Mouse (Mus musculus): Measurements from ENCODE around the gene Akt2. TPM values are rescaled to one million over a fixed set of nuclear protein-coding genes. Genes with fewer than 3 reads are reported as not detected.
A peak's percentile ranks its signal among the peaks of the same experiment; 100 is the strongest.

Gene Akt2
- polyA plus RNA-seq, 1 experiment from 2014 or later = 83.7 TPM

DNA sequence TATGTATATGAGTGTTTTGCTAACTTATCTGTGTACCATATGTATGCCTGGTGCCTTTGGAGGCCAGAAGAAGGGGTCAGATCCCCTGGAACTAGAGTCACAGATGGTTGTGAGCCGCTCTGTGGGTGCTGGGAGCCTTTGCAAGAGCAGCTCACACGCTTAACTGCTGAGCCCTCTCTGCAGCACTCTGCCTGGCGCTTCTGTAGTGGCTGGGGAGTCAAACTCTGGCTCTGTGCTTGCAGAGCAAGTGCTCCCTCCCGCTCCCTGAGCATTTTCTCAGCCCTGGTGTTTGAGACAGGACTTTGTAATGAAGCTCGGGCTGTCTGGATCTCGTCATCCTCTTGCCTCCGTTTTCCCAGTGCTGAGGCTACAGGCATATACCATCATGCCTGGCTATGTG lies 6.7 kb downstream of the Akt2 start:
- 74% methylated on average over 7 of the region's 7 CpGs for WGBS
- Histone ChIP-seq H3K4me3 (replicated peaks; ENCODE audit: low read length) (no peak overlapping the region), H3K9ac (replicated peaks; ENCODE audit: low read depth, low read length) (no peak overlapping the region), H3K27ac (ENCODE audit: low read length) (no peak overlapping the region), H3K4me1 (replicated peaks; ENCODE audit: control insufficient read depth, insufficient read depth, low read length) (peaks cover 39% of the 10 kb centered on the region), H3K27me3 (replicated peaks; ENCODE audit: control insufficient read depth, insufficient read depth, low read length) (no peaks in the 10 kb centered on the region), H3K4me2 (ENCODE audit: low read length) (no peak overlapping the region), H3K36me3 (ENCODE audit: control insufficient read depth, insufficient read depth) (no peaks in the 10 kb centered on the region), H3K9me3 (ENCODE audit: control insufficient read depth, low read length) (no peaks in the 10 kb centered on the region)
- no peak for ATAC-seq

DNA sequence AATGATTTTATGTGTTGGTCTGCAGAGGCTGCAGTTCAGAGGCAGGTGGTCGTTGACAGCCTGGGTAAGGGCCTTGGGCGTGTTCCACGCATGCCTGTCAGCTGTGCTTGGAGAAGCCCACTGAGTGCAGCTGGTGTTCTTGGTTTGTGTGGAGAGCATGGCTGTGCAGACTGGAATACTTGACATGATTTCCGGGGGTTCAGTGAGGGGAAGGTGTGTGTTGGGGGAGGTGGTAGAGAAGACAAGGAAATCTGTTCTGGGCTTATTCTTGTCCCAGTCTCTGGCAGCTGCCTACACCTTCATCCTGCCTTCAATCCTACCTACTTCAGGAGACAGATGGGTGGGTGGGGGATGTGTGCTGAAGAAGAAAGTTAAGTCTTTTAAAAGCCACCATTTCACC lies 10.3 kb downstream of the Akt2 start:
- peak; percentile 76 for ATAC-seq
- no peak overlapping the region for H3K4me3 ChIP-seq (replicated peaks; ENCODE audit: low read length)
- 34% methylated on average over 4 of the region's 4 CpGs for WGBS
- no peaks in the 10 kb centered on the region for H3K9me3 ChIP-seq (ENCODE audit: control insufficient read depth, low read length)
- no peaks in the 10 kb centered on the region for H3K36me3 ChIP-seq (ENCODE audit: control insufficient read depth, insufficient read depth)
- H3K9ac ChIP-seq (replicated peaks; ENCODE audit: low read depth, low read length) = no peak overlapping the region; the same call in 1 of the 2 replicates
- H3K4me2 ChIP-seq (ENCODE audit: low read length) = 0 out of 2 replicates have a peak overlapping the region, but pooled peaks have one; percentile 9
- peaks cover 52% of the 10 kb centered on the region for H3K4me1 ChIP-seq (replicated peaks; ENCODE audit: control insufficient read depth, insufficient read depth, low read length)
- no peaks in the 10 kb centered on the region for H3K27me3 ChIP-seq (replicated peaks; ENCODE audit: control insufficient read depth, insufficient read depth, low read length)
- peak overlapping the region; percentile 91 for H3K27ac ChIP-seq (ENCODE audit: low read length)

DNA sequence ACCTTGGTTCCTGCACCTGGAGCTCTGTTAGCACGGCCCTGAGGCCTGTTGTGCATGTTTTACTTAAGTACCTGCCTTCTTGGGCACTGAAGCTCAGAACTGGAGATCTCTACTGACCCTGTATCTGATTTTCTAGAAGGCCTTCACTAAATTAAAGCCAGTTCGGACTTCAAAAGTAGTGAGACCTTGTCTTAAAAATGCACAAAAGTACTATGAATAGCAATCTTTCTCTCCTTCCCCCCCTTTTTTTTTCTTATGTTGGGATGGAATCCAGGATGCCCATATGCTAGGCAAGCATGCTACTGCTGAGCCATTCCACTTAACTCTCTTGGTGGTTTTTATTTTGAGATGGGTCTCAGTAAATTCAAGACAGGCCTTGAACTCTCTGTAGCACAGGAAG lies 10.8 kb downstream of the Akt2 start:
- peaks cover 57% of the 10 kb centered on the region for H3K4me1 ChIP-seq (replicated peaks; ENCODE audit: control insufficient read depth, insufficient read depth, low read length)

DNA sequence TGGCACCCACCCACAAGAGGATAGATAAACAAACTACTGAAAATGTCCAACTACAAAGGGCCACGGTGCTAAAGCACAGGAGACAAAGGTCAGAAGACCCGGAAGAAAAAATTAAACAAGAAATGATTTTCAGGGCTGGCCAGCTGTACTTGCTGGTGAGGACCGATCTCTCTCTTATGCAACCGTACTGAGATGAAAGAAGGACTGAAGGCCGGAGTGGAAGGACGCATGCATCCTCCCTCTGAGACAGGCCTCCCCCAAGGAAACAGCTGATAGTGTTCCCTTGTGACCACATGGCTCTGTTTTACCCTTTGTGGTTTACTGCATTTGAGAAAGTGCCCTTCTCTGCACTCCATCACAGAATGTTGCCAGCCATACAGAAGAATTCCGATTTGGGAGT lies 11.5 kb downstream of the Akt2 start:
- no peak overlapping the region for H3K4me2 ChIP-seq (ENCODE audit: low read length)
- H3K27me3 ChIP-seq (replicated peaks; ENCODE audit: control insufficient read depth, insufficient read depth, low read length) = no peaks in the 10 kb centered on the region
- ATAC-seq = no peak
- peaks cover 62% of the 10 kb centered on the region for H3K4me1 ChIP-seq (replicated peaks; ENCODE audit: control insufficient read depth, insufficient read depth, low read length)
- no peak overlapping the region for H3K4me3 ChIP-seq (replicated peaks; ENCODE audit: low read length)
- peak overlapping the region; percentile 91 for H3K27ac ChIP-seq (ENCODE audit: low read length)
- 94% methylated on average over 7 of the region's 7 CpGs for WGBS
- H3K9ac ChIP-seq (replicated peaks; ENCODE audit: low read depth, low read length) = no peak overlapping the region
- H3K9me3 ChIP-seq (ENCODE audit: control insufficient read depth, low read length) = no peaks in the 10 kb centered on the region
- no peaks in the 10 kb centered on the region for H3K36me3 ChIP-seq (ENCODE audit: control insufficient read depth, insufficient read depth)

More for the DNA sequence above, 10.8 kb downstream of the Akt2 start:
- Histone ChIP-seq H3K4me3 (replicated peaks; ENCODE audit: low read length) (no peak overlapping the region), H3K27me3 (replicated peaks; ENCODE audit: control insufficient read depth, insufficient read depth, low read length) (no peaks in the 10 kb centered on the region), H3K36me3 (ENCODE audit: control insufficient read depth, insufficient read depth) (no peaks in the 10 kb centered on the region), H3K27ac (ENCODE audit: low read length) (peak overlapping the region; percentile 91), H3K9me3 (ENCODE audit: control insufficient read depth, low read length) (no peaks in the 10 kb centered on the region), H3K9ac (replicated peaks; ENCODE audit: low read depth, low read length) (no peak overlapping the region), H3K4me2 (ENCODE audit: low read length) (0 out of 2 replicates have a peak overlapping the region, but pooled peaks have one; percentile 9)
- no peak for ATAC-seq
- 81% methylated on average over 2 of the region's 2 CpGs for WGBS

DNA sequence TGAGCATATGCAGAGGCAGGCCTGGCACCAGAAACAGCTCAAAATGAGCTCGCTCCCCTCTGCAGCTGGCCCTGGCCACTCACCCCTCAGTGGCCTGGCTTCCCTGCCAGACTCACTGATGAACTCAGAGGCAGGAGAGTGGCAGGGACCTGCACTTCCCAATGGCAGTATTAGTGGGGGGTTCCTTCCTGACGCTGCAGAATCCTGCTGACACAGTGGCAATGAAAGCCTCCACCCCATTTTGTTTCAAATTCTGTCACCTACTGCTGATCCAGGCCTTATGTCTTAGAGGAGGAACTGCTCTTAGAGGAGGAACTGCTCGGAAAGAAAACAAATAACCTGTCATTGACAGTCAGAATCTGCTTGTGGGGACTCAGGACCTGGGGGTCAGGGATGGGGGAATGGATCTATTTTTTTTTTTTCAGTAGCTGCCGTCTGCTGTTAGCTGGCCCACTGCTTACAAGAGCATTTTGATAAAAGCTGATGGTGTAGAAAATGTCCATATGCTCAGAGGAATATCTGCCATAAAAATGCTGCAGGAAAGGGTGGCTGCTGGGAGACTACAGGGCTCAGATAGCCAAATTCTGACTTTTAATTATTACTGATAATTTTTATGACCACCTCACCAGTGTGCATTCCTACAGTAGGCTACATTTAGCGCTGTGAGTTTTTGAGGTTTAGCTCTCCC lies 13.5 kb downstream of the Akt2 start:
- Histone ChIP-seq H3K9me3 (ENCODE audit: control insufficient read depth, low read length) (no peaks in the 10 kb centered on the region), H3K4me3 (replicated peaks; ENCODE audit: low read length) (no peak overlapping the region), H3K27ac (ENCODE audit: low read length) (peak overlapping the region; percentile 88), H3K4me2 (ENCODE audit: low read length) (no peak overlapping the region), H3K27me3 (replicated peaks; ENCODE audit: control insufficient read depth, insufficient read depth, low read length) (no peaks in the 10 kb centered on the region), H3K9ac (replicated peaks; ENCODE audit: low read depth, low read length) (no peak overlapping the region; the same call in 1 of the 2 replicates), H3K4me1 (replicated peaks; ENCODE audit: control insufficient read depth, insufficient read depth, low read length) (peaks cover 57% of the 10 kb centered on the region), H3K36me3 (ENCODE audit: control insufficient read depth, insufficient read depth) (no peaks in the 10 kb centered on the region)
- 45% methylated on average over 5 of the region's 5 CpGs for WGBS
- 0 out of 2 replicates have a peak, but pooled peaks have one; percentile 5 for ATAC-seq

DNA sequence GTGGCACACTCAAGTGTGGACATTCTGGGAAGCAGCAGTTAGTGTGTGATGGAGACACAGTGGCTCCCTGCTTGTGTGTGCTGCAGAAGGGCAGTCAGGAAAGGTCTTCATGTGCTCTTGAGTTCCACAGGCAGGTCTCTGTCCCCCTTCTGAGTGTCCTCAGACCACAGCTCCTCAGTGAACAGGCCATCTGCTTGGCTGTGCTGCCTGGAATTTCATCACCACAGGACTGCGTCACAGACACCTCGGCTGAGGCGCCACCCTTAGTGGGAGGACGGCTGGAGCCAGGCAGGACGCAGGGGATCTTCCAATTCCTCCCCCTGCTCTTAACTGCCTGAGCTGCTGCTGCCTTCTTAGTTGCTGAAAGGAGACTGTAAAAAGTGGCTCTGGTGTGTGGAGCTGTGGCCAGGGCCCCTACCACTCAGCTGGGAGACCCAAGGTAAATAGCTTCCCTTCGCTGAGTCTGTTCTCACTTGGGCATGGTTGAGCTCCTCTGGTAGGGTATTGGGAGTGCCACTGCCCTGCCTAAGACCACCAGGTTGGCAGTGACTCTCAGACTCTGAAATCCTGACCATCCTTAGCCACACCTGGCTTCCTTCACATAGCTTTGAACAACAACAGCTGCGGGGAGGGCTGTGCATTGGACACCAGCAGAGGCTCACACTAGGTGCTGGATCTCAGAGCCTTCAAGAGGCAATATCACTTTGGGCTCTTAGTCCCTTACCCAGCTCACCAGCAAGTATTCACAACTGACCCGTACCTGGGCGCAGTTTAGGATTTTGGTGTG lies 14.3 kb downstream of the Akt2 start:
- peak overlapping the region; percentile 88 for H3K27ac ChIP-seq (ENCODE audit: low read length)
- H3K9me3 ChIP-seq (ENCODE audit: control insufficient read depth, low read length) = no peaks in the 10 kb centered on the region
- H3K4me3 ChIP-seq (replicated peaks; ENCODE audit: low read length) = no peak overlapping the region
- no peak for ATAC-seq
- H3K27me3 ChIP-seq (replicated peaks; ENCODE audit: control insufficient read depth, insufficient read depth, low read length) = no peaks in the 10 kb centered on the region
- no peak overlapping the region for H3K4me2 ChIP-seq (ENCODE audit: low read length)
- H3K4me1 ChIP-seq (replicated peaks; ENCODE audit: control insufficient read depth, insufficient read depth, low read length) = peaks cover 57% of the 10 kb centered on the region
- no peaks in the 10 kb centered on the region for H3K36me3 ChIP-seq (ENCODE audit: control insufficient read depth, insufficient read depth)
- H3K9ac ChIP-seq (replicated peaks; ENCODE audit: low read depth, low read length) = no peak overlapping the region; the same call in 1 of the 2 replicates
- 80% methylated on average over 9 of the region's 9 CpGs for WGBS

DNA sequence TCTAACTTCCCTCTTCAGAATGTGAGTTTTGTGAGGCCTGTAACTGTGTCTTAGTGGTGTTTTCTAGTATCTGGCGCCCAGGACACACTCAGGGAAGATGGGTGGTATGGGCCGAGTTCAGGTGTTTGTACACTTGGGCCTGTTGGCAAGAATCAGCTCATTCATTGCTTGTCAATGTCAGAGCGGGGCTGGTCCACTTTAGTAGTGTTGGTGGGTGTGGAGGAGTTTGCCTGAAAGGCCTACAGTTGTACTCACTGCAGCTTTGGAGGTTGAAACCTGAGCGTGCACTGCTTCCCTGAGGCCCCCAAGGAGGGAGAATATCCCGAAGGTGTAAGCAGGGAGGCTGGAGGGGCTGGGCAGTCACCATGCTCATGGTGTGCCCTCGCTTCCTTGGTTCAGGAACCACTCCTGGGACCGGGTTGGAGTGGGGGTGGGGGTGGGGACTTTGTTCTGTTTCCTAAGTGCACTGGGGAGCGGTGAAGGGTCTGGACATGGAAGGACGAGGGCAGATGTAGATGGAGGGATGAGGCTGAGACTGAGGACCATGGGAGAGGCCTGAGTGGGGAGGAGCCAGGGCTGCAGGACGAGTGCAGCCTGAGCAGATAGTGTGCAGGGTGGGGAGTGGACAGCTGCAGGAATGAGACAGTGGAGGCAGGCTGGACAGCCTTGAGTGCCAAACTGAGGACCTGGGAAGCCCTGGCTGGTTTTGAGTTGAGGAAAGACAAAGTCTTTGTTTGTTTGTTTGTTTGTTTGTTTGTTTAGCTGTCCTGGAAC lies 15.3 kb downstream of the Akt2 start:
- H3K9me3 ChIP-seq (ENCODE audit: control insufficient read depth, low read length) = no peaks in the 10 kb centered on the region
- no peak overlapping the region for H3K4me2 ChIP-seq (ENCODE audit: low read length)
- no peak overlapping the region for H3K9ac ChIP-seq (replicated peaks; ENCODE audit: low read depth, low read length)
- 68% methylated on average over 10 of the region's 10 CpGs for WGBS
- no peaks in the 10 kb centered on the region for H3K36me3 ChIP-seq (ENCODE audit: control insufficient read depth, insufficient read depth)
- H3K27ac ChIP-seq (ENCODE audit: low read length) = no peak overlapping the region
- H3K4me1 ChIP-seq (replicated peaks; ENCODE audit: control insufficient read depth, insufficient read depth, low read length) = peaks cover 50% of the 10 kb centered on the region
- no peak overlapping the region for H3K4me3 ChIP-seq (replicated peaks; ENCODE audit: low read length)
- ATAC-seq = no peak
- no peaks in the 10 kb centered on the region for H3K27me3 ChIP-seq (replicated peaks; ENCODE audit: control insufficient read depth, insufficient read depth, low read length)

DNA sequence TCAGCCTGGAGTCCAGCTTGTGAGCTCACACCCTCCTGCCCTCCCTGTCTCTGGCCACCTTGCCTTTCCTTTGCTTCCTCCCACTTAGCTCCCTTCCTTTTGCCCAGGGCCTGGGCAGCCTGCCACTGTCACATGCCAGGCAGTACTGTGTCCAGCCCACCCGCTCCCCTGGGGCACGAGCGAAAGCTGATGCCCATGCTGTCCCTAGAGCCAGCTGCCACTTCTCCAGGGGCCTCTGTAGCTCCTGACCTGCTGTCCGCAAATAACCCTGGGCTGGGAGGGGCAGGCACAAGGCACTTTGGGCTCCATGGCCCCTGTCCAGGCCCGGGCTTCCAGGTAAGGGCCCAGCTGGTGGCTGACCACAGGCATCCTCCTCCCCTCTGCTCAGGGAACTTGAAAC lies 16.2 kb downstream of the Akt2 start:
- no peaks in the 10 kb centered on the region for H3K9me3 ChIP-seq (ENCODE audit: control insufficient read depth, low read length)
- no peak overlapping the region for H3K9ac ChIP-seq (replicated peaks; ENCODE audit: low read depth, low read length)
- H3K27ac ChIP-seq (ENCODE audit: low read length) = no peak overlapping the region
- H3K4me2 ChIP-seq (ENCODE audit: low read length) = no peak overlapping the region
- peak; percentile 26 for ATAC-seq
- H3K4me3 ChIP-seq (replicated peaks; ENCODE audit: low read length) = no peak overlapping the region
- no peaks in the 10 kb centered on the region for H3K36me3 ChIP-seq (ENCODE audit: control insufficient read depth, insufficient read depth)
- H3K27me3 ChIP-seq (replicated peaks; ENCODE audit: control insufficient read depth, insufficient read depth, low read length) = no peaks in the 10 kb centered on the region
- WGBS = 68% methylated on average over 5 of the region's 5 CpGs
- peaks cover 41% of the 10 kb centered on the region for H3K4me1 ChIP-seq (replicated peaks; ENCODE audit: control insufficient read depth, insufficient read depth, low read length)

DNA sequence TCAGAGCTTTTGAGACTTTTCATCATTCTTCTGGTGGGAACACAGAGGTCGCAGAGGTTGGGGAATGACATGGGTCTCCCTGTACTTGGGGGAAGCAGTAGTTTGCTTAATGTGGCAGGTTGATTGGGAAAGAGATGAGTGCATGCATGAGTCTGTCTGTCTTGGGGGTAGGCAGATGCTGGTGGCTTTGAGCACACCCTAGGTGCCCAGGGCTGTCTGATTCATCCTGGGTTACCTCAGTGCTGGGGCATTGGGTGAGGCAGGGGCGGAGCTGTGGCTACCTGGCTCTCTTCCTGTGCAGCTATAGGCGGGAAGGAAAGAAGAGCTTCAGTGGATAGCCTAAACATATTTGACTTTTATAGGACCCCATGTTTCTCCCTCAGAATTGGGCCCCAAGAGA lies 16.8 kb downstream of the Akt2 start:
- 89% methylated on average over 3 of the region's 3 CpGs for WGBS
- Histone ChIP-seq H3K27me3 (replicated peaks; ENCODE audit: control insufficient read depth, insufficient read depth, low read length) (no peaks in the 10 kb centered on the region), H3K4me3 (replicated peaks; ENCODE audit: low read length) (no peak overlapping the region), H3K9me3 (ENCODE audit: control insufficient read depth, low read length) (no peaks in the 10 kb centered on the region), H3K27ac (ENCODE audit: low read length) (no peak overlapping the region), H3K4me2 (ENCODE audit: low read length) (no peak overlapping the region), H3K36me3 (ENCODE audit: control insufficient read depth, insufficient read depth) (no peaks in the 10 kb centered on the region), H3K4me1 (replicated peaks; ENCODE audit: control insufficient read depth, insufficient read depth, low read length) (peaks cover 39% of the 10 kb centered on the region), H3K9ac (replicated peaks; ENCODE audit: low read depth, low read length) (no peak overlapping the region)
- ATAC-seq = no peak

All from forebrain, embryonic 16.5 days (tissue).